Mouse (Mus musculus) cerebellum, adult 11-12 months (tissue): ENCODE measurements around the gene Tmem256.
"Not testable (repeated sequence)": the region's sequence is repeated elsewhere in the genome, so short reads cannot be mapped to it uniquely, and the experiment has no call there.

Source experiments
- DNase-seq: peaks from one replicate; pipeline ENCODE4 v3.0.0; 2022

The Tmem256 gene

GRCm38 (mm10) chr11:69858113-69858998, 20.0 kb downstream of the Tmem256 start, which contains the start of gene Tnk1:
TSS of gene Tnk1 (minus strand) at chr11:69858730.
- DNase-seq: no peak

- not testable (repeated sequence) for DNase-seq
These were observed 25.4 kb downstream of the Tmem256 start for GRCm38 (mm10) chr11:69863729-69864128.

GRCm38 (mm10) chr11:69864138-69864860, 26.0 kb downstream of the Tmem256 start:
- DNase-seq: no peak

GRCm38 (mm10) chr11:69865561-69865960, 27.2 kb downstream of the Tmem256 start:
- DNase-seq: no peak

GRCm38 (mm10) chr11:69867335-69867734, 29.0 kb downstream of the Tmem256 start:
- no peak for DNase-seq

GRCm38 (mm10) chr11:69870289-69871069, 32.2 kb downstream of the Tmem256 start:
- DNase-seq: no peak

- DNase-seq: no peak
These were observed 33.5 kb downstream of the Tmem256 start for GRCm38 (mm10) chr11:69871822-69872221.

GRCm38 (mm10) chr11:69872451-69872850, 34.1 kb downstream of the Tmem256 start:
- DNase-seq: no peak

- DNase-seq: no peak
These were observed 37.9 kb downstream of the Tmem256 start for GRCm38 (mm10) chr11:69876186-69876585.

GRCm38 (mm10) chr11:69876867-69877266, 38.6 kb downstream of the Tmem256 start:
- DNase-seq: peak; percentile 79

- no peak for DNase-seq
These were observed 39.6 kb downstream of the Tmem256 start, which contains the start of gene Tmem95 for GRCm38 (mm10) chr11:69877878-69878277. TSS of gene Tmem95 (minus strand) at chr11:69878018.

- no peak for DNase-seq
These were observed 40.1 kb downstream of the Tmem256 start for GRCm38 (mm10) chr11:69878399-69878798.

GRCm38 (mm10) chr11:69878952-69879351, 40.6 kb downstream of the Tmem256 start:
- no peak for DNase-seq

- peak; percentile 41 for DNase-seq
These were observed 41.4 kb downstream of the Tmem256 start for GRCm38 (mm10) chr11:69879711-69880110.

GRCm38 (mm10) chr11:69880506-69880852, 42.2 kb downstream of the Tmem256 start:
- DNase-seq: peak; percentile 49

- DNase-seq: peak; percentile 77
These were observed 42.7 kb downstream of the Tmem256 start, which contains the start of gene Kctd11 for GRCm38 (mm10) chr11:69880853-69881603. TSS of gene Kctd11 (minus strand) at chr11:69881406.

GRCm38 (mm10) chr11:69881787-69882670, 43.7 kb downstream of the Tmem256 start:
- DNase-seq: peak; percentile 19

- peak; percentile 28 for DNase-seq
These were observed 44.8 kb downstream of the Tmem256 start for GRCm38 (mm10) chr11:69883066-69883465.

- DNase-seq: no peak
These were observed 45.3 kb downstream of the Tmem256 start for GRCm38 (mm10) chr11:69883527-69884151.

- no peak for DNase-seq
These were observed 45.9 kb downstream of the Tmem256 start for GRCm38 (mm10) chr11:69884240-69884639.

- DNase-seq: no peak
These were observed 46.3 kb downstream of the Tmem256 start for GRCm38 (mm10) chr11:69884663-69885062.
